Mouse (Mus musculus) G1E (cell line): ENCODE data around the gene Pkdcc. TPM values are rescaled to one million over a fixed set of nuclear protein-coding genes. Genes with fewer than 3 reads are reported as not detected.
A peak's percentile ranks its signal among the peaks of the same experiment; 100 is the strongest.

Source experiments
- ATAC-seq: 2 replicates; pipeline ENCODE4 v1.8.0; 2016; ENCODE audit warnings: mild to moderate bottlenecking; ENCODE audit not compliant: insufficient number of reproducible peaks, poor library complexity, low FRiP score, severe bottlenecking; ENCODE audit errors: extremely low read depth
- DNase-seq: peaks from one replicate; pipeline ENCODE4 v3.0.0; 2012; ENCODE audit warnings: low spot score
- H3K27me3 ChIP-seq: 2 replicates; pipeline ENCODE4 v1.6.1; 2012; ENCODE audit warnings: mild to moderate bottlenecking, low read length, inconsistent platforms; ENCODE audit not compliant: insufficient read depth
- H3K36me3 ChIP-seq: replicated peaks from 2 replicates; pipeline ENCODE3; 2012; ENCODE audit warnings: mild to moderate bottlenecking, inconsistent platforms
- H3K4me1 ChIP-seq: 2 replicates; pipeline ENCODE4 v1.6.1; 2012; ENCODE audit warnings: low read depth, low read length, inconsistent platforms, mixed read lengths; ENCODE audit not compliant: insufficient read depth
- H3K4me3 ChIP-seq: 2 replicates; pipeline ENCODE4 v1.5.1; 2012; ENCODE audit warnings: low read depth, mild to moderate bottlenecking, inconsistent platforms, low read length, moderate library complexity, mixed read lengths
- H3K9me3 ChIP-seq: replicated peaks from 2 replicates; pipeline ENCODE4 v1.6.1; 2012; ENCODE audit warnings: inconsistent platforms
- CTCF ChIP-seq: IDR thresholded peaks from 2 replicates; pipeline ENCODE4 v1.5.1; 2012; ENCODE audit warnings: low read depth, low read length, inconsistent platforms, mixed read lengths
- GATA1 ChIP-seq: IDR thresholded peaks from 2 replicates; pipeline ENCODE4 v1.6.1; 2012; ENCODE audit warnings: borderline replicate concordance, low read length, inconsistent platforms, mixed read lengths
- GATA2 ChIP-seq: IDR thresholded peaks from 2 replicates; pipeline ENCODE4 v1.6.1; 2012; ENCODE audit warnings: low read depth, low read length, inconsistent platforms, borderline replicate concordance
- POLR2AphosphoS5 ChIP-seq: IDR thresholded peaks from 2 replicates; pipeline ENCODE4 v1.6.1; 2012; ENCODE audit warnings: low read depth, low read length, inconsistent platforms; ENCODE audit not compliant: insufficient replicate concordance
- TAL1 ChIP-seq: conservative IDR thresholded peaks from 2 replicates; pipeline ENCODE4 v1.6.1; 2012; ENCODE audit warnings: low read depth, low read length, inconsistent platforms, mixed read lengths
- polyA plus RNA-seq: library from polyadenylated mRNA; stranded (reverse); fragments of >175 nt; gene quantifications from 2 replicates; pipeline ENCODE4 v1.2.3, GENCODE M21; 2012
- total RNA-seq, 2 experiments: library from RNA; stranded (forward) in 1 of 2; stranded (reverse) in 1 of 2; fragments of 200-1000 nt in 1 of 2; fragments of >200 nt in 1 of 2; fragmentation: Nextera tagmentation in 1 of 2; gene quantifications; 2 replicates each; pipeline ENCODE4 v1.2.3; 2014 to 2017

Pkdcc gene
- total RNA-seq (2014; fragmentation: Nextera tagmentation) = not detected in 2 replicates
- not detected in 2 replicates for total RNA-seq (2017)
- not detected in 2 replicates for polyA plus RNA-seq

DNA sequence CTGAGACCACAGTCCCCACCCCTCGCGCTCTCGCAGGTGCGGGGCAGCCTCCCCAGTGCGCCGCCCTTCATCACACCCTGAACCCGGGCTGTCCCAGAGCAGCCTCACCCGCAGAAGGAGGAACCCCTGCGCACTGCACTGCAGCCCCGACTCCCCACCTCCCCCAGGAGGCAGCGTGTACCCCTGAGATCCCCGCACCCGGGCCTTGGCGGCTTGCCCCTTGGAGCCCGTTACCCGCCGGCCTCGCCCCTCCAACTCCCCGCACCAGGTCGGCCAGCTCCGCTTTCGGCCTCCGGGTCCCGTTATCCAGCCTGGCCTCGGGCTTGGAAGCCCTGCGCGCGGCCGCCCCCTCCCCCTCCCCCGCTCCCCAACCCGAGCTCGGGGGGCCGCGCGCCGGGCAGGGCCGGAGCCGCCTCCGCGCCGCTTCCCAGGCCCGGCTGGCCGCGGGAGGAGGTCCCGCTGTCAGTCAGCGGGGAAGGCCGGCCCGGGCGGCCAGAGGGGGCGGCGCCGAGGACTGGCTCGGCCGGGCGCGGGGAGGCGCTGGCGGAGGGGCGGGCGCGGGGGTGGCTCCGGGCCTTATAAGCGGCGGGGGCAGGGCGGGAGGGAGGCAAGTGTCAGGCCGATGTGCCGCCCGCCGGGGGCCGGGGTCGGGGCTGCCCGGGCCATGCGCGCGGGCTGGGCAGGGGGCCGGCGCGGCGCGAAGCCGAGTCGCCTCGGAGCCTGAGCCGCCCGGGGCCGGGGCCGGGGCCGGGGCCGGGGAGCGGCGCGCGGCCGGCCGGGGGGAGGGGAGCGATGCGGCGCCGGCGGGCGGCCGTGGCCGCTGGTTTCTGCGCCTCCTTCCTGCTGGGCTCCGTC lies at the start of gene Pkdcc:
Pkdcc (plus strand) TSS at position 619 of the 855 bp plus-strand sequence.
- Histone ChIP-seq H3K4me1 (no peaks in the 10 kb centered on the region), H3K4me3 (peak within 1 kb of the TSS; percentile 13; the same call in 1 of the 2 replicates), H3K27me3 (no peaks in the 10 kb centered on the region), H3K9me3 (peaks cover 88% of the 10 kb centered on the region), H3K36me3 (no peaks in the 10 kb centered on the region)
- DNase-seq (no peak), ATAC-seq (no peak)
- no peak for TF ChIP-seq GATA1
- TF ChIP-seq TAL1 = no peak
- TF ChIP-seq GATA2 = no peak
- no peak for TF ChIP-seq POLR2AphosphoS5
- TF ChIP-seq CTCF = no peak

DNA sequence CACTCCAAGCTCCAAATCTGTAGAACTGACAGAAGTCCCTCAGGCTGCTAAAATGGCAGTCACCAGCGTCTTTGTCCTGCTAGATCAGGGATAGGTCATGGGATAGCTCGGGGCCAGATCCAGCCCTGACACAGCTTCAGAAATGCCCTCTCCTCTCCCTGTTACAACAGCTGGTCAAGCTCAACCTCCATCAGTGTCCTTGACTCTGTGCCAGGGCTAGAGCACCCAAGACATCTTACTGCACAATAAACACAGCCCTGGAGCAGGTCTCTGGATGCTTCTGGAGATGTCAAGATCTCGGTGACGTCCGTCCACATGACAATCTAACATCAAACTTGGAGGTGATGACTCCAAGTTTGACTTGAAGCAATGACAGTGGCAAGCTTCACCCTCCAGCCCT lies 48.9 kb upstream of the Pkdcc start:
- DNase-seq (no peak), ATAC-seq (no peak)
- peaks cover 44% of the 10 kb centered on the region for H3K9me3 ChIP-seq
- TF ChIP-seq GATA1 (no peak), TAL1 (no peak), GATA2 (no peak), CTCF (no peak), POLR2AphosphoS5 (no peak)
- H3K36me3 ChIP-seq = no peaks in the 10 kb centered on the region
- no peaks in the 10 kb centered on the region for H3K4me1 ChIP-seq
- no peak overlapping the region for H3K4me3 ChIP-seq
- H3K27me3 ChIP-seq = no peaks in the 10 kb centered on the region

DNA sequence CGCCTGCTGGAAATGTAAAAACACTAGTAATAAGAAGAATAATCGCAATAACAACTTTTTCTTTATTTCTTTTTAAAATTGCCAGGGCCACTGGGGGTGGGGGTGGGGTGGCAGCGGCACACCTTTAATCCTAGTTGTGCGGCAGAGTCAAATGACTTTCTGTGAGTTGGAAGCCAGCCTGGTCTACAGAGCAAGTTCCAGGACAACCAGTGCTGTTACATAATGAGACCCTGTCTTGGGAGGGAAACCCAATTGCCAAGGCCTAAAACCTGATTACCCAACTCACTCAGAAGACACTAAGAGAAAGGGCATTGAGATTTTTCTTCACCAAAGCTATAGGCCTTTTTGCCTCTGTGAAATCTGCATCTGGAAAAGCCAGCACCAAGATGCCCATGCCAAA lies 38.9 kb upstream of the Pkdcc start:
- Histone ChIP-seq H3K4me1 (no peaks in the 10 kb centered on the region), H3K4me3 (no peak overlapping the region)
- TF ChIP-seq TAL1 (no peak), POLR2AphosphoS5 (no peak), CTCF (no peak), GATA1 (no peak), GATA2 (no peak)

DNA sequence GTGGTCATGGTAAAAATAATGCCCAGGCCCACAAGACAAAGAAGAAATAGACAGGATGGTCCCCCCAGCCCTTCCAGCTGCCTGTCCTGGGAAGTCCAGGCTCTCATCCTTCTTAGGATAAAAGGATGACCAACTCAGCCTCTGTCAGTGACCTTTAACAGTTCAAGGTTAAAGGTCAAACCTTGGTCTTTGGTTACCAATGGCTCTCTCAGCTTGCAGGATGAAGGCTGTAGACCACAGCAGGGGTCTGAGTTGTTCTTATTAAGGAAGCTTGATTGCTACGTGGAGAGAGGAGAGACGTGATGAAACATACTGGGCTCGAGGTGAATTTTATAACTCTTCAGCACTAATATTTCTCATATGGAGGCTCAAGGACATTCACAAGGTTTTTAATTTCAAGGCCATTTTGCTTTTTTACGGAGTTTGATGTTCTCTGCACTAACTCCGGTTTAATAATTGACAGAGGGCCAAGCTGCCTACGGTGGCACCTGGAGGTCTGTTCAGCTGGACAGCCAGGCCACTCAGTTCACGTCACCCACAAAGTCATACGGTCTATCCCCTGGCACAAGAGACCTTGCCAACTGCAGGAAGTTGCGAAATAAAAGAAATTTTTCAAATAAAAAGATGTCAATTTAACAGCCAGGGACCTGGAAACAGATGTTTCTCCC lies 36.5 kb upstream of the Pkdcc start:
- DNase-seq (no peak), ATAC-seq (no peak)
- Histone ChIP-seq H3K9me3 (peaks cover 78% of the 10 kb centered on the region), H3K4me1 (no peaks in the 10 kb centered on the region), H3K4me3 (no peak overlapping the region), H3K36me3 (no peaks in the 10 kb centered on the region), H3K27me3 (no peaks in the 10 kb centered on the region)
- TF ChIP-seq POLR2AphosphoS5 (no peak), GATA1 (no peak), TAL1 (no peak), CTCF (no peak), GATA2 (no peak)

More for the DNA sequence above, 38.9 kb upstream of the Pkdcc start:
- no peak for ATAC-seq
- Histone ChIP-seq H3K36me3 (no peaks in the 10 kb centered on the region), H3K9me3 (peaks cover 74% of the 10 kb centered on the region), H3K27me3 (no peaks in the 10 kb centered on the region)
- no peak for DNase-seq

DNA sequence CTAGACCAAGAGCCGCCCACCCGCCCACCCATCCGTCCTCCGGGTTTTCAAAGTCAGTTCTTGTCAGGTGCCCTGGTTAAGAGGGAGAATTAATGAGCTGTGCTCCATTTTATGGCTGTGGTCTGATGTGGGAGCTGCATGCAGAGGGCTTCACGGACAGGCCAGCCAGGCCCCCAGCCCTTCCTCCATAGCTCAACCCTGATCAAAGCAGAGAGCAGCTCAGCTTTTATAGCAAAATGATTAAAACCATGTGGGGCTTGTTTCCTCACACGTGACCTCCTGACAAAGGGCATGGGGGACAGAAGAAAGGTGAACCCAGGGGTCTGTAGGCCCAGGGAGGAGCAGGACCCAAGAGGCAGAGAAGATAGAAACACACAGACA lies 36.0 kb upstream of the Pkdcc start:
- H3K4me3 ChIP-seq = no peak overlapping the region
- no peaks in the 10 kb centered on the region for H3K27me3 ChIP-seq
- H3K9me3 ChIP-seq = peaks cover 81% of the 10 kb centered on the region
- no peaks in the 10 kb centered on the region for H3K4me1 ChIP-seq
- TF ChIP-seq POLR2AphosphoS5 = no peak
- no peak for TF ChIP-seq GATA1
- no peak for TF ChIP-seq GATA2
- TF ChIP-seq CTCF = no peak
- TF ChIP-seq TAL1 = no peak
- ATAC-seq (no peak), DNase-seq (no peak)
- H3K36me3 ChIP-seq = no peaks in the 10 kb centered on the region

DNA sequence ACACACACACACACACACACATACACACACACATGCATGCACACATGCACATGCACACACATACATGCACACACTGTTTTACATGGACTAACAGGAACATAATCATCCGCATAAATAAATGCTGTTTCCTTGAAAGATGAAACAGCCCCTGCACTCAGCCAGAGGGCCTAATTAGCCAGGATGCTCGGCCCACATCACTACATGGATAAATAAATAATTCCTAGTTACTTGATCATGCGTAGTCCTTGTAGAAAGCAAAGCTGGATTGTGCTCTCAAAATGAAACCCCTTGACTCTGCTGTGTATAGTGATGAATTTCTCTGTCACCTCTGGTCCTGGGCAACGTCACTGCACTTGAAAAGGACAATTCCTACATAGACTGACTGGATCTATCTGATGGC lies 35.5 kb upstream of the Pkdcc start:
- Histone ChIP-seq H3K4me3 (no peak overlapping the region), H3K4me1 (no peaks in the 10 kb centered on the region), H3K9me3 (peaks cover 80% of the 10 kb centered on the region), H3K27me3 (no peaks in the 10 kb centered on the region), H3K36me3 (no peaks in the 10 kb centered on the region)
- TF ChIP-seq GATA2 (no peak), CTCF (no peak), TAL1 (no peak), GATA1 (no peak), POLR2AphosphoS5 (no peak)
- no peak for DNase-seq
- no peak for ATAC-seq
